Mouse (Mus musculus) megakaryocyte, embryonic 14.5 days (primary cell): ENCODE measurements at regions not wholly inside any gene's neighbourhood (a gene's known extent, or its start where the extent isn't known, plus 50 kb on each side); places are given as distances from the start of the nearest gene placed in this dataset.

Experiments
- FLI1 ChIP-seq: IDR thresholded peaks from 2 replicates; pipeline ENCODE4 v1.6.1; 2012; ENCODE audit warnings: low read length, inconsistent platforms, mixed read lengths
- GATA1 ChIP-seq: IDR thresholded peaks from 3 replicates; pipeline ENCODE4 v1.6.1; 2012; ENCODE audit warnings: mixed read lengths, low read length, inconsistent platforms, borderline replicate concordance

DNA sequence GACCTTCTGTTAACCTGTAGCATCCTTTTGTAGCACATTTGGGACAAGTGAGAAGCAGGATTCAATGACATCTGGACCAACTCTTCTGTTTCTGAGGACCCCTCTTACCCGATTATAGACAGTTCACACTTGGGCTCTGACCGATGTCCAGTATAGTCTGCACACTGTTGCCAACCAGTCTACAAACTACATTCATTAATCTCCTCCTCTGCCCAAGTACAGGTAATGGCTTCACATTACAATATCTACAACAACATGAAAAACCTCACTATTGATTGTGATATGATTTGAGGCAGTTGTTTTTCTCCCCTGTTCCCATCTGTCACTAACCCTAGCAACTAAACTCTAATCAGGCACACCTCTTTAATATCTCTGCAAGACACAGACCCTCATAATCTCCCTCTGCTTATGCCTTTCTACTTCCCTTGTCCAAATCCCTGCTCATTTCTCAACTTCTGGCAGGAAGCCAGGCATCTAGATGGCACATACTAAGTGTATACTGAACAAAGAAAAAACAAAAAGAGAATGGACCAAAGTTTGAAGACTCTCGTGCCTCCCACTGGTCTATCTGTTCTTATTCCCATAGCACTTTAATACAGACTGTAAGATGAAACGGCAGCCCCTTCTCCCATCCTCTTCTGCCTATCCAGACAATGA, 331.8 kb downstream of the Sorl1 start:
- TF ChIP-seq GATA1 (no peak), FLI1 (no peak)
